Mouse (Mus musculus) heart, adult 18-20 months (tissue): ENCODE data around the gene Strip2. TPM values are rescaled to one million over a fixed set of nuclear protein-coding genes. Genes with fewer than 3 reads are reported as not detected.

Experiments
- DNase-seq, 2 experiments: peaks; one replicate each; pipeline ENCODE4 v3.0.0; 2021 to 2022; ENCODE audit warnings: mixed read lengths in 1 of 2
- long read RNA-seq, 2 experiments: library from polyadenylated mRNA; stranded (forward); transcript quantifications; one replicate each; pipeline ENCODE4 v2.0.0; 2021
- total RNA-seq, 2 experiments: library from RNA; stranded (reverse); gene quantifications; 2 replicates each; pipeline ENCODE4 v1.2.3; 2021

Gene Strip2
- total RNA-seq: 10 to 100 TPM; 53.5 to 55.1 TPM
- long read RNA-seq, experiment 1, full-length matches to known transcripts: 1 of 2 reads
- long read RNA-seq, experiment 1, partial matches to known transcripts: 0 of 2 reads
- long read RNA-seq, experiment 1, other reads (novel, unspliced or antisense): 1 of 2 reads
- long read RNA-seq, experiment 2, full-length matches to known transcripts: 1 of 2 reads
- long read RNA-seq, experiment 2, partial matches to known transcripts: 1 of 2 reads
- long read RNA-seq, experiment 2, other reads (novel, unspliced or antisense): 0 of 2 reads

DNA sequence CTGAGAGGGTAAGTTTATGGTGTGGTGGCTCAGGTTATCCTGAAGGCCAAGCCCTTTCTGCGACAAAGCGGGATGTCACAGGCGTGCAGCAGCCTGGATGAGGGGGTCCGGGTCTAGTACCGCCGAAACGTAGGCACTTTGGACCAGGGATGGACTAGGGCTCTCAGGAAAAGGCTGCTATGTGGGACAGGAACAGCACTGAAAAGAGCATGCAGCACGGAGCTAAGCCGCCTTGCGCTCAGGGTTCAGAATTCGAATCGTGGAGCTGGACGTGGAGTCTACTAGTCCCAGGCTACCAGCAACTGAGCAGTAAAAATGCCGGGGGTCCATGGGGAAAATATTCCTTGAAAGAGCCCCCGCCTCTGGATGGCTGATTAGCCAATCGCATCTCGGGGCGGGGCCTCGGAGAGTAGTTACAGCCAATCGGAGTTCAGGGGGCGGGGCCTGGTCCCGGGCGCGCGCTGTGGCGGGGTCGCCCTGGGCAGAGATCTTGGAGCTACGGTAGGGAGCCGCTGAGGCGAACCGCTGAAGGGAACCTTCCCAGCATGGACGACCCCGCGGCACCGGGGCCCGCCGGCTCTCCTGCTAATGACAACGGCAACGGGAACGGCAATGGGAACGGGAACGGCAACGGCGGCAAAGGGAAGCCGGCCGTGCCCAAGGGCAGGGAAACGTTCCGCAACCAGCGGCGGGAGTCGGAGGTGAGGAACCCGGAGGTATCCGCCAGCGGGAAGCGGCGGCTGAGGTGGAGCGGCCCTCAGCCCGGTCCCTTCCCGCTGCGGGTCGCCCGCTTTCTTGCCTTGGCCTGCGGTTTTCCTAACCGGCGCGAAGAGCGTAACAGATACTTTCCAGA is at the start of gene Strip2:
TSS of gene Strip2 (plus strand) at position 483 of the 853 bp plus-strand sequence.
- peak; percentile 94 to 97 for DNase-seq

- DNase-seq: no peak
Measured at GRCm38 (mm10) chr6:29868341-29868895, 48.4 kb upstream of the Strip2 start.

- DNase-seq: peak in 1 of 2 experiments; percentile 24
Measured at GRCm38 (mm10) chr6:29873654-29874053, 43.2 kb upstream of the Strip2 start.

DNA sequence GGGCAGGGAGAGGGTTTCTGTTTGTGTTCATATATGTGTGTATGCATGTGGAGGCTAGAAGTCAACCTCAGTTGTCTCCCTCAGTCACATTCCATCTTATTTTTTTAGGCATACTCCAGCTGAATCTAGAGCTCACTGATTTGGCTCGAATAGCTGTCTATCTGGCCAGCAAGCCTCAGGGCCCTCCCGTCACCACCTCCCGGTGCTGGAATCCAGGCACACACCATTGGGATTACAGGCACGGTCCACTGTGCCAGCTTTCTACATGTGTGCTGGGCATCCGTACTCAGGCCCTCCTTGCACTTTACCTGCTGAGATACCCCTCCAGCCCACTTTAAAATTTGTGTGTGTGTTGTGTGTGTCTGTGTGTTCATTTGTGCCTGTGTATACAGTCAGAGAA is 41.2 kb upstream of the Strip2 start:
- peak; percentile 61 to 63 for DNase-seq

DNA sequence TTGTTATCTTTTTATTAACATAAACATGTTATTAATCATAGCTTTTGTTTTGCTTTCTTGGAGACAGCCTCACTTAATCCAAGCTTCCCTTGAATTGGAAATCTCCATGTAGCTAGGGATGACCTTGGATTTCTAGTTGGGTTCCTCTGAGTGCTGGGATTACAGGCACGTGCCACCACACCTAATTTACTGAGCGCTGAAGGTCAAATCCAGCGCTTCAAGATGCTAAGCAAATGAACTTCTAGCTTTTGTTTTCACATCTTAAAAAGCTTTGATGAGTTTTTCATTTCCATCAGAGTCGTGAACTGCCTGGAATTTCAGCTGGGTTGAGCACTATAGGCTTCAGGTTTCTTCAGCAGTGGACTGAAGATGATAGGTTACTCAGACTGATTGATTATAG is 40.0 kb upstream of the Strip2 start:
- no peak for DNase-seq

GRCm38 (mm10) chr6:29879579-29879978 is 37.2 kb upstream of the Strip2 start:
- no peak for DNase-seq

GRCm38 (mm10) chr6:29880796-29881195 is 36.0 kb upstream of the Strip2 start:
- no peak for DNase-seq

- peak; percentile 26 to 27 for DNase-seq
Measured at GRCm38 (mm10) chr6:29881936-29882335, 34.9 kb upstream of the Strip2 start.

- DNase-seq: no peak
Measured at GRCm38 (mm10) chr6:29882870-29883269, 33.9 kb upstream of the Strip2 start.

DNA sequence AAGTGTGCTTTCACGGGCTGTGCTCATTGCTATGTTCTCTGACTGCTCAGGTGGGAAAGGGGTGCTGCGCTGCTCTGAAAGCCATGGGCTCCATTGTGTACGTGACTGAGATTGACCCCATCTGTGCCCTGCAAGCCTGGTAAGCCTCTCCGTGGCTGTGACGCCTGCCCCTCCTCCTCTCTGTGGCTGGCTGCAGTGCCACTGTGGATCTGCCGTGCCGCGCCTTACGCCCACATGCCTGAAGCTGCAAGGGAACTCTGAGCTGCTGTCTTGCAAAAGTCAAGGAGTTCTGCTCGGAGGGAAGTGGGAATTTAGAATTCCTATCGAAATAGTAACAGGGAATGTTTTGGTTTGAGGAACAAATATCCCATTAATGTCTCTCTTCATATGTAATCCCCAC is 25.7 kb upstream of the Strip2 start:
- DNase-seq: no peak

- DNase-seq: no peak
Measured at GRCm38 (mm10) chr6:29896976-29897375, 19.8 kb upstream of the Strip2 start.

DNA sequence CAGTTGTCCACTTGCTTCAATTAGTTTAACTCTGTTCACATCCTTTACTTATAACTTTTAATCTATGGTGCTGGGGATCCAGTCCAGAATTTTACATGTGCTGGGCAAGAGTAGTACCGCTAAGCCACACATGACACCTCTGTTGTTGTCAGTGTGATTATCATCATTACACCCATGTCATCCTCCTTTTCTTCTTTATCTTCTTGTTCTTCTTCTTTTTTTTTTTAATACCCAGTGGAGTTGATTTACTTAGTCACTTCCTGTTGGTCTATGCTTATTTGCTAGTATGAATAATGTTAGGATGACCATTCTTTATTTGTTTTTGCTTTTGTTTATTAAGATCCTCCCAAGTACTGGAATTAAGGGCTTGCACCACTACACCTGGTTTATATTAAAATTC is 15.4 kb upstream of the Strip2 start:
- DNase-seq: no peak

DNA sequence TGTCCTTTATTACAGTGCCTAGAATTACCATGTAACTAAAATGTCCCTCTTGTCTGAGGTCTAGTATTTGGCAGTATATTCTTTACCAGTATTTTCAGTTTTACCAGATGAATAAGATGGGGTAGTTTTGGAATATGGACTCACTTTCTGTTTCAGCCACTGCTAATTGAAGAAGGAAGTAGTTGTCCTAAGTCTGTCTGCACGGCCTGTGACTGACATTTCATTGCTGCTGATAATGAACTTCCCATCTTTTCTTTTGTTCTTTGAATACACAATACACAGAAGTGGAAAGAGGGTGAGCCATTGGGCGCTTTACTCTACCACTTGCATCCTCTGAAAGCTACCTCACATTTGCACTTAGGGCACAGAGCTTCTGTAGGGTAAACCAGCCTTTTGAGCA is 14.6 kb upstream of the Strip2 start:
- no peak for DNase-seq

DNA sequence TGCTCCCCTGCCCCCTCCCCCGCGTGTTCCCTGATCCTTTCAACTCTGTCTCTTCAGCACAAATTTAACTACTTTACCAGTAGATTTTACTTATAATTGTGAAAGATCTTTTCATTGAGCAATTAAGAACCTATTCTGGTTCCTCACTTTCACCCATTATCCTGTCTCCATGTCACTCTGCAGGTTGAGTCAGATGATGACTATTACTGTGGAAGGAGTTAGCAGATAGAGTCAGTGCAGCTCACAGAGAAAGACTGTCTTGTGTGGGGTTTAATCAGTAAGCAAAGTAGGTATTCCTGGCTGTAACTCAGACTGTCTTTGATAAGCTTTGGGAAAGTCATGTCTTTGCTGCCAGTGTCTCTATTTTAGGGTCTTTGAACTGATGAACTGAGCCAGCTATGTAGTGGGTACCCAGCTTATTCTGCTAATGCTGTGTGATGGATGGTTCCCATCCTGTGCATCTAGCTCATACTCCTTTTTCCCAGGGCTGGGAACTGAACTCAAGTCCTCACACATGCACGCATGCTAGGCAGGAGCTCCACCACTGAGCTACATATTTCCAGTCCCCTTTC is 13.4 kb upstream of the Strip2 start:
- DNase-seq: no peak

- DNase-seq: peak; percentile 50 to 59
Measured at GRCm38 (mm10) chr6:29904281-29904680, 12.5 kb upstream of the Strip2 start.

DNA sequence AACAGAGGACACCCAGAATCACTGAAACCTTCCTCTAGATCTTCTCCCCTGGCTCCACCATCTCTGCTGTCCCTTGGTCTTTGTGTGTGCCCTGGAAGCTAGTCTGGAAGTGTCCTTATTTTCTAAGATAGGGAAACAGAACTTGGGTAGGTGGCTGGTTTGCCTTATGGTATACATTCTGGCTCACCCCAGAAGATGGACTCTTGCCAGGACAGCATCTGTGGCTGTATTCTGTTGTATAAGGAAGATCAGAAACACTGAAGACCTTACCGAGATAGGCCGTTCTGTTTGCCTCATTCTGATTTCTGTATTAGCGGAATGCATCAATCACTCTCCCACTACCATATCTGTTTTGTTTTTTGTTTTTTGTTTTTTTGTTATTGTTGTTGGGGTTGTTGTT is 6.2 kb upstream of the Strip2 start:
- DNase-seq: no peak

GRCm38 (mm10) chr6:29913673-29914072 is 3.1 kb upstream of the Strip2 start:
- DNase-seq: no peak

GRCm38 (mm10) chr6:29914136-29914535 is 2.7 kb upstream of the Strip2 start:
- DNase-seq: no peak

DNA sequence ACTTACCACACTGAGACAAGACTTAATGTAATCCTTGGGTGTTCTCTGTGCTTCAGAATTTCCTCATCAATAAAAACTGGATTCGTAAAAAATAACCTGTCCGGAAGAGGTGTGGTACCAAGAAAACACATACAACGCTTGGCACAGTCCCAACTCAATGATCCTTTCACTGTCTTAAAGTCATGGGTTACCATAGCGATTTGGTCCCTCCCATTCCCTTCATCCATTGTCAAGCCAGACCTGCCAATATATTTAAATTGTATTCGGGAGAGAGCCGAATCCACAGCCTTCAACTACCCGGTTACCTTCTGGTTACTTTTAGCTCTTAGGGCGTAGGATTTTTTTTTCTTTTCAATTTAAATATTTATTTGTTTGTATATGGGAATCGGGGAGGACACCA is 976 bp upstream of the Strip2 start:
- no peak for DNase-seq

- DNase-seq: no peak
Measured at GRCm38 (mm10) chr6:29917383-29917720, 540 bp downstream of the Strip2 start.

DNA sequence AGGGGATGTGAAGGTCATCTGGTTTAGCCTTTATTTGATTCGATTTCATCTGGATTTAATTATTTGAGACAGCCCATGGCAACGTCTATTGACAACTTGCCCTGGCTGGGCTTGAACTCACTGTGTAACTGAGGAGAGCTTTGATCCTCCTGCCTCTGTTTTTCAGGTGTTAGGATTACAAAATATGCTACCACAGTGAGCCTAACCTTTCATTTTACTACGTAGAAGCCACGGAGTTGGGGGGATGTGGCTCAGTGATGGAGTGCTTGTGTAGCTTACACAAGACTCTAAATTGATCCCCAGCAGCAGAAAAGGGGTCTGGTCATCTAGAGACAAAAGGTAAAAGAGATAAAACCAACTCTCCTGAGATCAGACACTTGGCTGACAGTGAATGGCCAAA is 1.1 kb downstream of the Strip2 start:
- no peak for DNase-seq

GRCm38 (mm10) chr6:29923501-29923900 is 6.7 kb downstream of the Strip2 start:
- peak; percentile 67 to 85 for DNase-seq

DNA sequence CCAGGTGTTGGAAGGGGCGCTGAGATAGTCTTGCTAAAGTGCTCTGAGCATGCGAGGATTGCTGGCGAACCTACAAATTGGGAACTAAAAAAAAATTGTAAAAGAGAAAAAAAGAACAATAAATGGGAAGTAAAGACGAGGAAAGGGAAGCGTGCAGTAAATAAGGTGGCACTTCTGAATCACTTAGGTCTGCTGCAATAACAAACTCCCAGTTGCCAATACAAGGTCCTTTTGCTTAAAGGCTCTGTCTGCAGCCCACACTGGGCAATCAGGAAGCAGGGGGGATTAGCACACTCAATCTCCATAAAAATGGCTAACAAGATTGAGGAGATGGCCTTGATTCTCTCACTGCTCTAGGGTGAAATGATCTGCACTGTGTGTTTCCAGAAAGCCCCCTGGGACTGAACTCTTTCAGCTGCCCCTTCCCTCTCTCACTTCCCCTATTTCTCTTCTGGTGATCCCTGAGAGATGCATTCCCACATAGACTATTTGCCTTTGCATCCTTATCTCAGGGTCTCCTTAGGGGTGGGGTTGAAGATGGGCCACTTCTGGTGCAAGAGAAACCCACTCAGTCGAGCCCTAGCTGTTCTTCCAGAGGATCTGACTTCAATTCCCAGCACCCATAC is 8.9 kb downstream of the Strip2 start:
- no peak for DNase-seq
